Mouse (Mus musculus): Measurements from ENCODE around the gene Cacnb3.
"Not testable (repeated sequence)": the region's sequence is repeated elsewhere in the genome, so short reads cannot be mapped to it uniquely, and the experiment has no call there.

Gene Cacnb3

DNA sequence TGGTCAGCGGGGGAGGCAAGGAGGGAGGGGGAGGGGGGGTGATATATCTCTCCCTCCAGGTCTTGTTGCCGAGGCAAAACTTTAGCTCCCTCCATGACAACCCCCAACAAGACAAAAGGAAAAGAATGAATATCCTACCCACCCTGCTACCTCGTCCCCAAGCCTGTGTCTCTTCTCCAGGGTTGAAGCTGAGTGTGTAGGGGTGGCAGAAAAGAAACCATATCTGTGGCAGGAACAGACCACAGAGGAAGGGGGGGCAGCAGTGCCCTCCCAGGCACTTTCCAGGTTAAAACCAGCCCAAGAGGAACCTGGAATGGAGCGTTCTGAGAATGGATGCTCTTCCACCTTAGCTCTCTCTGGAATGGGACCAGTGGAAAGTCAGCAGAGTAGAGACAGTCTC lies at the start of gene Cacnb3:
Cacnb3 (plus strand) TSS at position 301 of the 400 bp plus-strand sequence.
- in situ Hi-C loops (cut with MboI; ENCODE audit: unreplicated experiment in 2 of 2) = no loop called here

GRCm38 (mm10) chr15:98582410-98582809 lies 48.2 kb upstream of the Cacnb3 start:
- in situ Hi-C loops (cut with MboI; ENCODE audit: unreplicated experiment in 2 of 2) = loop anchor here (5.0 kb wide), 2 partner anchors 35 to 120 kb away; no protein-coding TSS in a partner anchor

- in situ Hi-C loops (cut with MboI; ENCODE audit: unreplicated experiment in 2 of 2) = loop anchor here (5.0 kb wide), 2 partner anchors 34 to 119 kb away; no protein-coding TSS in a partner anchor
Measured at GRCm38 (mm10) chr15:98582996-98583395, 47.6 kb upstream of the Cacnb3 start.

DNA sequence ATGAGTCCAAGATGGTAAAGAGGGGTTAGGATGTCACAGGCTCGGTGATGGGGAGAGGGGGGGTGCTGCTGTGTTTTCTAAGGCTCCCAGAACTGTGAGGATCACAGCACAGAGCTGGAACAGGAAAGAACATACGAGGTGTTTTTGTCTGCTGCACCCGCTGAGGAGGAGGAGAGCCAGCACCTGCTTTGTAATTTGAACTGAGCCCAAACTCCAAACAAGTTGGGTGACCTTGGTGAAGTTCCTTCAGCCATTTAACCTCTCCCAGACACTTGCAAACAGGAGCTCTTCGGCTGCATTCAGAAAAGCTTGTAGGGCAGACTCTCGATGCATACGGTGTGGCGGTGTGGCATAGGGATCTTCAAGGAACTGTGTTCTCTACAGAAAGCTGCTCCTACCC lies 45.2 kb upstream of the Cacnb3 start:
- in situ Hi-C loops (cut with MboI; ENCODE audit: unreplicated experiment in 2 of 2) = no loop called here

GRCm38 (mm10) chr15:98586141-98586540 lies 44.5 kb upstream of the Cacnb3 start:
- in situ Hi-C loops (cut with MboI; ENCODE audit: unreplicated experiment in 2 of 2) = not testable (repeated sequence)

DNA sequence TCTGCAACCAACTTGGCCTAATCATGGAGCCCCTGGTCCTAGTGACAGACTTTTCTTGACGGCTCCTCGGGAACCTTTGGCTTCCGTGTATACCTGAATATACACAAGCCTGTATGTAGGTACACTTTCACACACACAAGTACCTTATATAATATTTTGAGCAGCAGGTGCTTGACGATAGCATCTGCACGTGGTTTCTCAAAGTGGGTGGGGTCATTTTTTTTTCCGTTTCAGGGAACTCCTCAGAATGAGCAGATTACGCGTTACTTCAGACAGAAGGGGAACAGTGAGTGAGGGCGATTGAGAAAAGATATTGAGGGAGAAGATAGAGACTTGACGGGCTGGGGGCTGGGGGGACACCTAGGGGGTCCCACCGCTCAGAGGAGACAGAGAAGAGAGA lies 42.9 kb upstream of the Cacnb3 start:
- in situ Hi-C loops (cut with MboI; ENCODE audit: unreplicated experiment in 2 of 2) = no loop called here

DNA sequence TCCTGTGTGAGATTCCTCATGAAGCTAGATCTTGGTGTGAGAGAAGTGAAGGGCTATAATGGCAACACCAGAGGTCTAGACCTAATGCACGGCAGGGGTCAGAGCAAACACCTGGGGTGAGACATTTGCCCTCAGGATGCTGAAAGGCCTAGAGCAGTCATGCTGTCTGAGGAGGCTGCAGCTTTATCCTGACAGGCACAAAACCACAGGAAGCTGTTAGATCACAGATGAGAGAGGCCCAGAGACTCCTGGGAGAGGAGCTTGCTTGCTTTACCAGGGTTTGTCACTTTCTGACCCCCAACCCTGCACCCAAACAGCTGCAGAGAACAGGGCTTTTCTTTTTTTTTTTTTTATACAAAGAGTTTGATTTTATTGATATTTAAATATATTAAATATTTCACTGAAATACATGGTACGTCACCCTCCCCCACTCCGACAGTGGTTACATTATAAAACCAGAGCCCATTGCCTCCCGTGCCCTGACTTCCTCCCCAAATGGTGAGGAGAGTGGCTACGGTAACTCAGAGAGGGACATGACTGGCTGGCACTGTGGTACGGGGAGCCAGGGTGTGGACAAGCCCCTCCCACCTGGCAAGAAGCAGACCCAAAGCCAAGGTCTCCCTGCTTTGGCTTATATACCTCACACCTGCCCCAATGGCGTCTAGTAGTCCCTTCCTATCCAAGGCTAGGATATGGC lies 40.9 kb upstream of the Cacnb3 start:
- in situ Hi-C loops (cut with MboI; ENCODE audit: unreplicated experiment in 2 of 2) = no loop called here

DNA sequence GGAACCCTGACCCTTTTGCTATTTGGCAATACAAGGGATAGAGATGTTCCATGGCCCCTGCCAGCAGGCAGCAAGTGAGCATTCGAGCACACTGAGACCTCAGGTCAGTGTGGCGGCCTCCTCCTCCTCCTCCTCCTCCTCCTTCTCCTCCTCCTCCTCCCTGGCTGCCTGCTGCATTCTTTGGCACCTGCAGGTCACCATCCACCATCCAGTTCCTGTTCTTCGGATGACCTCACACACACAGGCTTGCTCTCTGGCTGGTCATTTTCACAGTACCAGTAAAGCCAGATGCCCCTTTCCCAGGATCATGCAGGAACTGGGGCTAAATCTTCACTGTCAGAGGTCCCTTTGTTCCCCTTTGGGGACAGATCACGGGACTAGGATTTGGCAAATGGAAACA lies 39.2 kb upstream of the Cacnb3 start:
- in situ Hi-C loops (cut with MboI; ENCODE audit: unreplicated experiment in 2 of 2) = no loop called here

GRCm38 (mm10) chr15:98594193-98594592 lies 36.4 kb upstream of the Cacnb3 start:
- in situ Hi-C loops (cut with MboI; ENCODE audit: unreplicated experiment in 2 of 2) = no loop called here

DNA sequence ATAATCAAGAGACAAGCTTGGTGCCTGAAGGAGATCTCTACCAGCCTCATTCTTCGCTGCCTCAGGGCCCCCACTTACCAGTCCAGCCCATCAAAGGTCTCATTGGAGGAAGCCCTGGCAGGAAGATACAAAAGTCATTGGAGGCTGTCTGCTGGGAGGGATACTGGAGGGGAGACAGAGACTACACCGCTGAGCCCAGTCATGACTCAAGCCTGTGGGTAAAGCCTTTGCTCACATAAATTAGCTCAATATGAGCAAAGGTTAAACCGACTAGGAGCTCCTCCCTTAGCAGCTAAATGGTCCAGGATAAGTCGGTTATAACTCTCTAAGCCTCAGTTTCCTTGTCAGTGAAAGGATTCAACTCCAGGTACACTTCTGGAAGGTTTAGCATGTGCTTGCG lies 35.6 kb upstream of the Cacnb3 start:
- in situ Hi-C loops (cut with MboI; ENCODE audit: unreplicated experiment in 2 of 2) = no loop called here

DNA sequence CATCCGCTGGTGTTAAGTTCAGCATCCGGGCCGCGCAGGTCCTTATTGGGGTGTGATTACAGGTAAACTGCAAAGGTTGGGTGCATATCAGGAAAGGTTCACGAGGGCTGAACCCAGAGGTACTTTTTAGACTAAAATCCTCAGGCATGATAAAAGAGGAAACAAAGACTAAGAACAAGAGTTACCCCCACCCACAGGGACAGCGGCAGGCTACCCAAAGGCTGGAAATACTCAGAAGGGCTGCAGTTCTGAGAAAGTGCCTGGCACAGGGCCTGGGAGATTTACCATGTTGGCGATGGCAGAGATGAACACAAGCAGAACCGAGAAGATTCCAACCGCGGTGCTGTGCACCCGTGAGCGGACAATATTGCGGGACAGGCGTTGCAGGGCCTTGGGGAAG lies 34.0 kb upstream of the Cacnb3 start:
- in situ Hi-C loops (cut with MboI; ENCODE audit: unreplicated experiment in 2 of 2) = no loop called here

- in situ Hi-C loops (cut with MboI; ENCODE audit: unreplicated experiment in 2 of 2) = loop anchor here in 1 of 2 experiments (25.0 kb wide), 1 partner anchor 213 kb away; the partner anchor contains the start of gene Olfr283
Measured at GRCm38 (mm10) chr15:98600036-98600709, 30.5 kb upstream of the Cacnb3 start.

GRCm38 (mm10) chr15:98601832-98602190 lies 28.8 kb upstream of the Cacnb3 start:
- in situ Hi-C loops (cut with MboI; ENCODE audit: unreplicated experiment in 2 of 2) = loop anchor here in 1 of 2 experiments (25.0 kb wide), 1 partner anchor 215 kb away; the partner anchor contains the start of gene Olfr283

GRCm38 (mm10) chr15:98602191-98602881 lies 28.3 kb upstream of the Cacnb3 start:
- in situ Hi-C loops (cut with MboI; ENCODE audit: unreplicated experiment in 2 of 2) = loop anchor here in 1 of 2 experiments (25.0 kb wide), 1 partner anchor 215 kb away; the partner anchor contains the start of gene Olfr283

GRCm38 (mm10) chr15:98602921-98603458 lies 27.6 kb upstream of the Cacnb3 start:
- in situ Hi-C loops (cut with MboI; ENCODE audit: unreplicated experiment in 2 of 2) = loop anchor here in 1 of 2 experiments (25.0 kb wide), 1 partner anchor 216 kb away; the partner anchor contains the start of gene Olfr283

DNA sequence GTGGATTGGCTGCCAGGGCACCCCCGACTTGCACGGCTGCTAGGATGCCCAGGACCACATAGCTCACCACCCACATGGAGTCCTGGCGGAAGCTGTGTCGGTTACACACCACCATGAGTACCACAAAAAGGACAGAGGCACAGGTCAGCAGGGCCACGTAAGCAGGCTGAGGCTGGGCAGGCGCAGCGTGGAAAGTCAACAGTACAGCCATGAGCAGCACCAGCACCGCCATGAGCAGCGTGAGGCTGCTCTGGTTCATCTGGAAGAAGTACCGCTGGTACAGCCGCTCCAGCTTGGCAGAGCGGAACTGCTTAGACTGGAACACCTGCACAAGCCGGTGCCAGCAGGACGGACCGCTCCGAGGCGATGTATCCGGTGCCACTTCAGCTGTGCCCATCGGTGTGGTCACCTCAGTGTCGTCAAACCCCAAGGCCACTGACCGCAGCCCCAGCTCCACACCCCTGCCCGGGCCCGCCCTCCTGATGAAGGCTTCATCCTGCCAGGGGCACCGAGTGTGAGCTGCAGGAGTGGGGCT lies 26.5 kb upstream of the Cacnb3 start:
- in situ Hi-C loops (cut with MboI; ENCODE audit: unreplicated experiment in 2 of 2) = loop anchor here in 1 of 2 experiments (25.0 kb wide), 1 partner anchor 217 kb away; the partner anchor contains the start of gene Olfr283

GRCm38 (mm10) chr15:98606051-98606536 lies 24.5 kb upstream of the Cacnb3 start:
- in situ Hi-C loops (cut with MboI; ENCODE audit: unreplicated experiment in 2 of 2) = loop anchor here in 1 of 2 experiments (25.0 kb wide), 1 partner anchor 219 kb away; the partner anchor contains the start of gene Olfr283

DNA sequence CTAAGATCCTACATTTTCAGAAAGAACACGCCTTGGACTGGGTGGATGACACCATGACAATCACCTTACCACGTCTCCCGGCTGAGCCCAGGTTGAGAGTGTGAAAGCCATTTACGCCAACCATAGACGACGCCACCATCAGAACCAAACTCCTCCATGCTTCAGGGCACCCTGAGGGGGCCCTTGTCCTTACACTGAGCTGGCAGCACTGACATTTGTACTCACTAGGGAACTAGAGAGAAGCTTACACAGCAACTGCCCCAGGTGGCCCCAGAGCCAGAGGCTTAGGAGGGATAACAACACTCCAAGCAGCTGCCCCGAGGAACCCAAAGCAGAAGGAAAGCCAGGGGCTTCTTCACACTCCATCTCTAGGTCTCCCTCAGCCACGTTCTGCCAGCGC lies 23.9 kb upstream of the Cacnb3 start:
- in situ Hi-C loops (cut with MboI; ENCODE audit: unreplicated experiment in 2 of 2) = loop anchor here in 1 of 2 experiments (25.0 kb wide), 1 partner anchor 219 kb away; the partner anchor contains the start of gene Olfr283

GRCm38 (mm10) chr15:98607557-98607956 lies 23.1 kb upstream of the Cacnb3 start:
- in situ Hi-C loops (cut with MboI; ENCODE audit: unreplicated experiment in 2 of 2) = loop anchor here in 1 of 2 experiments (25.0 kb wide), 1 partner anchor 220 kb away; the partner anchor contains the start of gene Olfr283

Measured in v-Abl transformed pro-B cells (cell line).